Mouse (Mus musculus): ENCODE measurements around the gene Sipa1. TPM values are rescaled to one million over a fixed set of nuclear protein-coding genes. Genes with fewer than 3 reads are reported as not detected.

Sipa1 gene
- polyA plus RNA-seq, 1 experiment, result 417 TPM

DNA sequence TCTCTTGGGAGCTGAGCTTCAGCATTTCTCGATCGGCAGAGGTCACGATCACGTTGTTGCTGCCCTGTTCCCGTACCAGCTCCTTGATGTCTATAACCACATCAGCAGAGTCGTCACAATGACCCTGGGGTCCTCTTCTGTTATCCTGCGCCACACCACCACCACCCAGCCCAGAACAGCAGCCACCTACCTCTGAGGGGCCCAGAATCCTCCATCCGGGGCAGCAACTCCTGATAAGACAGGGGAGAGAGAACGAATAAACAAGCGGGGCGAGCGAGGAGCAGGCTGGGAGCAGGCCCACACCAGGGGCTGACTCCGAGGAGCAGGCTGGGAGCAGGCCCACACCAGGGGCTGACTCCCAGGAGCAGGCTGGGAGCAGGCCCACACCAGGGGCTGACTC is 22.9 kb upstream of the Sipa1 start:
- Histone ChIP-seq H3K27me3 (ENCODE audit: control insufficient read depth, insufficient read depth, low read length) (no peaks in the 10 kb centered on the region), H3K27ac (ENCODE audit: insufficient read depth, low read length) (no peak overlapping the region), H3K4me3 (ENCODE audit: extremely low read depth, insufficient read depth, insufficient read length) (no peak overlapping the region), H3K36me3 (ENCODE audit: control insufficient read depth, insufficient read depth, low read length) (peaks cover 50% of the 10 kb centered on the region), H3K4me1 (ENCODE audit: control insufficient read depth, insufficient read depth, insufficient read length) (peaks cover 20% of the 10 kb centered on the region)
- no peak for DNase-seq (ENCODE audit: low read depth in 1 of 2, low spot score in 2 of 2)
- 94% methylated on average over 13 of the region's 13 CpGs for WGBS
- TF ChIP-seq CTCF (IDR thresholded peaks at IDR 0.05; ENCODE audit: extremely low read depth, insufficient read depth, insufficient read length, insufficient replicate concordance) (no peak), POLR2A (IDR thresholded peaks at IDR 0.05; ENCODE audit: low read depth, low read length) (no peak)

DNA sequence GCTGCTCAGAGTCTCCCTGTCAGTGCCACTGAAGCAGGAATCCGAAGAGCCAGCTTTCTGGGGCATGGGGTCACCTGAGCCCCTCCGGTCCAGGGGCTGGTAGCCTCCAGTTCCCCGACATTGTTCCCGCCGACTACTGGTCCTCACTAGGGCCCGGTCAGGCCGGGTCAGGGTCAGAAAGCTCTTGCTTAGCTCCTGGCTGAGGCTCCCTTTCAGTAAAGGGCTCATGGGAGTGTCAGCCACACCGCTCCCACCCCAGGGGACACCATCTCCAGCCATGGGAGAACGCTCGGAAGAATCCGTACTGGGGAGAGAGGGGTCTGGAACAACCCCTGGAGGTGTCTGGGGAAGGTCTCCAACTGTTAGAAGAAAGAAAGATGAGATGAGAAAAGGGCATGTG is 22.4 kb upstream of the Sipa1 start:
- no peak for DNase-seq (ENCODE audit: low read depth in 1 of 2, low spot score in 2 of 2)
- TF ChIP-seq CTCF (IDR thresholded peaks at IDR 0.05; ENCODE audit: extremely low read depth, insufficient read depth, insufficient read length, insufficient replicate concordance) (no peak), POLR2A (IDR thresholded peaks at IDR 0.05; ENCODE audit: low read depth, low read length) (no peak)
- no peaks in the 10 kb centered on the region for H3K27me3 ChIP-seq (ENCODE audit: control insufficient read depth, insufficient read depth, low read length)
- peaks cover 16% of the 10 kb centered on the region for H3K4me1 ChIP-seq (ENCODE audit: control insufficient read depth, insufficient read depth, insufficient read length)
- no peak overlapping the region for H3K4me3 ChIP-seq (ENCODE audit: extremely low read depth, insufficient read depth, insufficient read length)
- no peak overlapping the region for H3K27ac ChIP-seq (ENCODE audit: insufficient read depth, low read length)
- WGBS, result 96% methylated on average over 11 of the region's 11 CpGs
- H3K36me3 ChIP-seq (ENCODE audit: control insufficient read depth, insufficient read depth, low read length), result peaks cover 50% of the 10 kb centered on the region

GRCm38 (mm10) chr19:5685431-5685830 is 21.9 kb upstream of the Sipa1 start:
- H3K4me3 ChIP-seq (ENCODE audit: extremely low read depth, insufficient read depth, insufficient read length), result no peak overlapping the region
- DNase-seq (ENCODE audit: low read depth in 1 of 2, low spot score in 2 of 2), result no peak
- WGBS, result 96% methylated on average over 19 of the region's 19 CpGs
- no peaks in the 10 kb centered on the region for H3K27me3 ChIP-seq (ENCODE audit: control insufficient read depth, insufficient read depth, low read length)
- H3K4me1 ChIP-seq (ENCODE audit: control insufficient read depth, insufficient read depth, insufficient read length), result peaks cover 11% of the 10 kb centered on the region
- peaks cover 51% of the 10 kb centered on the region for H3K36me3 ChIP-seq (ENCODE audit: control insufficient read depth, insufficient read depth, low read length)
- TF ChIP-seq CTCF (IDR thresholded peaks at IDR 0.05; ENCODE audit: extremely low read depth, insufficient read depth, insufficient read length, insufficient replicate concordance) (no peak), POLR2A (IDR thresholded peaks at IDR 0.05; ENCODE audit: low read depth, low read length) (no peak)
- no peak overlapping the region for H3K27ac ChIP-seq (ENCODE audit: insufficient read depth, low read length)

- H3K27ac ChIP-seq (ENCODE audit: insufficient read depth, low read length), result no peak overlapping the region
- H3K4me3 ChIP-seq (ENCODE audit: extremely low read depth, insufficient read depth, insufficient read length), result no peak overlapping the region
- 94% methylated on average over 13 of the region's 13 CpGs for WGBS
- TF ChIP-seq POLR2A (IDR thresholded peaks at IDR 0.05; ENCODE audit: low read depth, low read length) (no peak), CTCF (IDR thresholded peaks at IDR 0.05; ENCODE audit: extremely low read depth, insufficient read depth, insufficient read length, insufficient replicate concordance) (no peak)
- peaks cover 10% of the 10 kb centered on the region for H3K4me1 ChIP-seq (ENCODE audit: control insufficient read depth, insufficient read depth, insufficient read length)
- no peak for DNase-seq (ENCODE audit: low read depth in 1 of 2, low spot score in 2 of 2)
- H3K36me3 ChIP-seq (ENCODE audit: control insufficient read depth, insufficient read depth, low read length), result peaks cover 55% of the 10 kb centered on the region
- no peaks in the 10 kb centered on the region for H3K27me3 ChIP-seq (ENCODE audit: control insufficient read depth, insufficient read depth, low read length)
Measured at GRCm38 (mm10) chr19:5684985-5685384, 21.5 kb upstream of the Sipa1 start.

- Histone ChIP-seq H3K4me3 (ENCODE audit: extremely low read depth, insufficient read depth, insufficient read length) (no peak overlapping the region), H3K4me1 (ENCODE audit: control insufficient read depth, insufficient read depth, insufficient read length) (peaks cover 10% of the 10 kb centered on the region), H3K27me3 (ENCODE audit: control insufficient read depth, insufficient read depth, low read length) (no peaks in the 10 kb centered on the region), H3K36me3 (ENCODE audit: control insufficient read depth, insufficient read depth, low read length) (peaks cover 61% of the 10 kb centered on the region), H3K27ac (ENCODE audit: insufficient read depth, low read length) (no peak overlapping the region)
- no peak for DNase-seq (ENCODE audit: low read depth in 1 of 2, low spot score in 2 of 2)
- 96% methylated on average over 12 of the region's 12 CpGs for WGBS
- TF ChIP-seq CTCF (IDR thresholded peaks at IDR 0.05; ENCODE audit: extremely low read depth, insufficient read depth, insufficient read length, insufficient replicate concordance) (no peak), POLR2A (IDR thresholded peaks at IDR 0.05; ENCODE audit: low read depth, low read length) (no peak)
Measured at GRCm38 (mm10) chr19:5684236-5684635, 20.7 kb upstream of the Sipa1 start.

- H3K36me3 ChIP-seq (ENCODE audit: control insufficient read depth, insufficient read depth, low read length), result peaks cover 75% of the 10 kb centered on the region
Measured at GRCm38 (mm10) chr19:5680432-5680831, 16.9 kb upstream of the Sipa1 start.

DNA sequence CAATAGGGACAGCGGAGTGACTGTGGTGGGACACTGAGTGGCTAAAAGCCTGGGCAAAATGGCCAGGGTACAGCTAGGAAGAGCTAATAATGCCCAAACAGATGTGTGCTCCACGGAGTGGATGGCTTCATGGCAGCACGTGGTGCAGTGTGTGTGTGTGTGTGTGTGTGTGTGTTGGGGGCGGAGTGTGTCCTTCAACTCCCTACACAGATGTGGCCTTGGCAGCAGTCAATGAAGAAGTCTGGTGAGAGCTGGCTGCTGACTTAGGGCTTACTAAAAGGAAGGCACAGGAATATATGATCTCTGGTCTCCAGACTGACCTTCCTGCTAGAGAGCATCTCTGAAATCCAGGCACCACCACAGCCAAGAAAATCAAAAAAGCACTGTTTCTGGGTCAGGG is 4.9 kb upstream of the Sipa1 start:
- Histone ChIP-seq H3K27me3 (ENCODE audit: control insufficient read depth, insufficient read depth, low read length) (no peaks in the 10 kb centered on the region), H3K36me3 (ENCODE audit: control insufficient read depth, insufficient read depth, low read length) (peaks cover 47% of the 10 kb centered on the region), H3K4me1 (ENCODE audit: control insufficient read depth, insufficient read depth, insufficient read length) (peaks cover 3% of the 10 kb centered on the region; the same call in 1 of the 2 replicates), H3K4me3 (ENCODE audit: extremely low read depth, insufficient read depth, insufficient read length) (no peak overlapping the region), H3K27ac (ENCODE audit: insufficient read depth, low read length) (no peak overlapping the region)
- DNase-seq (ENCODE audit: low read depth in 1 of 2, low spot score in 2 of 2), result no peak
- WGBS, result 91% methylated on average over 4 of the region's 4 CpGs
- TF ChIP-seq CTCF (IDR thresholded peaks at IDR 0.05; ENCODE audit: extremely low read depth, insufficient read depth, insufficient read length, insufficient replicate concordance) (no peak), POLR2A (IDR thresholded peaks at IDR 0.05; ENCODE audit: low read depth, low read length) (no peak)

More at GRCm38 (mm10) chr19:5680432-5680831, 16.9 kb upstream of the Sipa1 start:
- no peak for DNase-seq (ENCODE audit: low read depth in 1 of 2, low spot score in 2 of 2)
- WGBS, result 92% methylated on average over 4 of the region's 4 CpGs
- Histone ChIP-seq H3K27me3 (ENCODE audit: control insufficient read depth, insufficient read depth, low read length) (no peaks in the 10 kb centered on the region), H3K4me1 (ENCODE audit: control insufficient read depth, insufficient read depth, insufficient read length) (no peaks in the 10 kb centered on the region), H3K4me3 (ENCODE audit: extremely low read depth, insufficient read depth, insufficient read length) (no peak overlapping the region), H3K27ac (ENCODE audit: insufficient read depth, low read length) (no peak overlapping the region)
- TF ChIP-seq CTCF (IDR thresholded peaks at IDR 0.05; ENCODE audit: extremely low read depth, insufficient read depth, insufficient read length, insufficient replicate concordance), result no peak
- no peak for TF ChIP-seq POLR2A (IDR thresholded peaks at IDR 0.05; ENCODE audit: low read depth, low read length)
